Mouse (Mus musculus) intestine, embryonic 14.5 days (tissue): ENCODE results near the gene Pop4. TPM values are rescaled to one million over a fixed set of nuclear protein-coding genes. Genes with fewer than 3 reads are reported as not detected.

Experiments
- ATAC-seq: fragments of 200-750 bp; cut with Nextera tagmentation; replicated peaks from 2 replicates; pipeline ENCODE4 v1.8.0; 2017; ENCODE audit warnings: low read depth, moderate number of reproducible peaks, moderate TSS enrichment, moderate library complexity; ENCODE audit not compliant: low FRiP score, low TSS enrichment
- DNase-seq: peaks from one replicate; pipeline ENCODE4 v3.0.0-alpha.2; 2018; ENCODE audit warnings: low spot score
- H3K27ac ChIP-seq: fragments of 300-500 bp; sonication (generic); 2 replicates; pipeline ENCODE4 v1.5.1; 2014; ENCODE audit warnings: low read depth, mild to moderate bottlenecking, control low read depth
- H3K27me3 ChIP-seq: fragments of 300-500 bp; sonication (generic); replicated peaks from 2 replicates; pipeline ENCODE4 v1.6.1; 2014; ENCODE audit warnings: low read length, control low read depth; ENCODE audit not compliant: control insufficient read depth, insufficient read depth
- H3K36me3 ChIP-seq: fragments of 300-500 bp; sonication (generic); 2 replicates; pipeline ENCODE4 v1.6.1; 2014; ENCODE audit warnings: low read length, control low read depth; ENCODE audit not compliant: control insufficient read depth, insufficient read depth
- H3K4me1 ChIP-seq: fragments of 300-500 bp; sonication (generic); replicated peaks from 2 replicates; pipeline ENCODE4 v1.6.1; 2014; ENCODE audit warnings: low read length, control low read depth, mixed read lengths; ENCODE audit not compliant: control insufficient read depth, insufficient read depth
- H3K4me2 ChIP-seq: fragments of 300-500 bp; sonication (generic); 2 replicates; pipeline ENCODE4 v1.6.1; 2014; ENCODE audit warnings: low read length
- H3K4me3 ChIP-seq: fragments of 300-500 bp; sonication (generic); 2 replicates; pipeline ENCODE4 v1.5.1; 2014; ENCODE audit warnings: low read depth, low read length, control low read depth, mixed read lengths
- H3K9ac ChIP-seq: fragments of 300-500 bp; sonication (generic); 2 replicates; pipeline ENCODE4 v1.6.1; 2014; ENCODE audit warnings: mild to moderate bottlenecking, low read length
- H3K9me3 ChIP-seq: fragments of 300-500 bp; sonication (generic); 2 replicates; pipeline ENCODE4 v1.6.1; 2016; ENCODE audit warnings: low read length, control low read depth; ENCODE audit not compliant: control insufficient read depth
- WGBS: fragments of 180-500 bp; shearing (Covaris S2); extraction: QIAGEN DNeasy Blood & Tissue Kit; methylation state at CpG from one replicate; pipeline ENCODE4 v1.1.7; 2014; 5-methylcytosine and 5-hydroxymethylcytosine counted together
- polyA plus RNA-seq: library from polyadenylated mRNA; unstranded; fragments of >200 nt; fragmentation: Nextera tagmentation; extraction: Ambion mirVana; gene quantifications from 2 replicates; pipeline ENCODE4 v1.2.1, GENCODE M21; 2014

Gene Pop4
- polyA plus RNA-seq, 1 experiment from 2014 or later, result 50.9 TPM

DNA sequence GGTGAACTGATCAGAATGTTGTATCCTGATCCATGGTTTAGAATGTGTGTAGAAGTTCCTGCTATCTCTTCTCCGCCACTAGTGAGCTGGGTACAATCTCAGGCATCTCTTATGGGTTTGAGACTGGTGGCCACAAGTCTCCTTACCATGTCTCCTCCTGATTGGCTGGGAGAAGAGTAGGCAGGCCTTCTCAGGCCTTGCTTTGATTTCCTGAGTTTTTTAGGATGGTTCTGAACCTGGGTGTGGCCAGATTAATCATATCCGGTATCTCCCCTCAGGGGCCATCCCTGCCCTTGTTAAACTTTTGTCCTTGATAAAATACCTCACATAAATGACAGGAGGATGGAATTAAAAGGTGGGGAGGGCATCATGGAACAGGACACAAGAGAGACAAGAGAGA is 11.6 kb downstream of the Pop4 start:
- ATAC-seq (no peak), DNase-seq (no peak)
- Histone ChIP-seq H3K4me2 (no peak overlapping the region), H3K4me3 (no peak overlapping the region), H3K9me3 (no peaks in the 10 kb centered on the region), H3K4me1 (no peaks in the 10 kb centered on the region), H3K27me3 (no peaks in the 10 kb centered on the region), H3K27ac (no peak overlapping the region), H3K9ac (no peak overlapping the region), H3K36me3 (peaks cover 36% of the 10 kb centered on the region)
- WGBS, result 84% methylated on average over 2 of the region's 2 CpGs

GRCm38 (mm10) chr7:38253441-38253840 is 17.8 kb downstream of the Pop4 start:
- no peaks in the 10 kb centered on the region for H3K36me3 ChIP-seq
- no peak overlapping the region for H3K9ac ChIP-seq
- ATAC-seq (no peak), DNase-seq (no peak)
- H3K4me2 ChIP-seq, result no peak overlapping the region
- H3K9me3 ChIP-seq, result no peaks in the 10 kb centered on the region
- H3K27me3 ChIP-seq, result no peaks in the 10 kb centered on the region
- no peak overlapping the region for H3K27ac ChIP-seq
- H3K4me3 ChIP-seq, result no peak overlapping the region
- no peaks in the 10 kb centered on the region; the same call in 1 of the 2 replicates for H3K4me1 ChIP-seq

DNA sequence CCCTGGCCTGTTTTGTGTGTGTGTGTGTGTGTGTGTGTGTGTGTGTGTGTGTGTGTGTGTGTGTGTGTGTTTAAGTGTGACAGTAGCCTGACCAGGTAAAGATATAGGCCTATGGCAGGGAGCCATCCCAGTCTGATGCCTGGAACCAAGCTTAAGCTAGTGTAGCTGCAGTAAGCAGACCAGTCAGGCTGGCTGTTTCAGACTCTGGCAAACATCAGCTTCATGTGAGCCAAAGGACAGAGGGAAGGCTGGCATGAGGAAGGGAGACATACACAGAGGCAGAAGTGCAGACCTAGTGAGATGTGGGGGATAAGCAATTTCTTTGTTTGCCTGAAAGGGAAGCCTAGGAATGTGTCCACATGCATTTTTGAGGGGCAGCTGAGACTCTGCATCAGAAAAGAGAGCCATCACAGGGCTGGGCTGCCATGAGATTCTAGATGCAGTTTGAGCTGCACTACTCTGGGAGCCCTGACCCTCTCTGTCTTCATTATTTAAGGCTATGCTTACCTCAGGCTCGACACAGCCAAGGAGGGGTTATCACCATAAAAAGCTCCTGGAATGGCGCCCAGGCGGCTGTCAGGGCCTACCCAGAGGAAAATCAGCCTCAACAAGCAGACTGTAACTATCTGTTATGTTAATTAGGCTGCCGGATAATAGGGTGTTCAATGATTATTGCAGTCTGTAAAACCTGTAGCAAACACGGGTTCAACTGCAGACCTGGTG is 19.6 kb downstream of the Pop4 start:
- WGBS, result 29% methylated on average over 5 of the region's 5 CpGs
- Histone ChIP-seq H3K4me1 (no peaks in the 10 kb centered on the region; the same call in 1 of the 2 replicates), H3K9me3 (no peaks in the 10 kb centered on the region), H3K4me3 (no peak overlapping the region), H3K36me3 (no peaks in the 10 kb centered on the region), H3K27me3 (no peaks in the 10 kb centered on the region), H3K9ac (no peak overlapping the region), H3K27ac (no peak overlapping the region), H3K4me2 (no peak overlapping the region)
- DNase-seq (no peak), ATAC-seq (no peak)

DNA sequence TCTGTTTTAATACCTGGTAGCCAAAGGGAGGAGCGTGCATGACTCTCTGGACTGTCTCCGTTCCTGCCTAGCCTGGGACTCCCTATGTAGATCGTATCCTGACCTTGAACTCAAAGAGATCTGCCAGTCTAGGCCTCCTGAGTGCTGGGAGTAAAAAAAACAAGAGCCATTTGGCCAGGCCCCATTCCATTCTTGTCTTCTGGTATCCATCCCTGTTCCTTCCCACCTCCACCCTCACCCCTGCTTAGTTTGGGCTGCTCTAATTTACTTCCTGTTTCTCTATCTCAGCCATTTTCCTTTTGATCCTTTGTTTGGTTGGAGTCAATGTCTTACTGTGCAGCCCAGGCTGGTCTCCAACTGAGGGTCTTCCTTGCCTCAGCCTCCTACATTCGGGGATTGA is 28.8 kb downstream of the Pop4 start:
- no peaks in the 10 kb centered on the region for H3K9me3 ChIP-seq
- 83% methylated on average over 4 of the region's 4 CpGs for WGBS
- H3K4me3 ChIP-seq, result no peak overlapping the region
- H3K4me2 ChIP-seq, result no peak overlapping the region
- H3K27ac ChIP-seq, result no peak overlapping the region
- H3K36me3 ChIP-seq, result no peaks in the 10 kb centered on the region
- no peaks in the 10 kb centered on the region for H3K4me1 ChIP-seq
- DNase-seq, result no peak
- no peak for ATAC-seq
- H3K9ac ChIP-seq, result no peak overlapping the region
- no peaks in the 10 kb centered on the region for H3K27me3 ChIP-seq

DNA sequence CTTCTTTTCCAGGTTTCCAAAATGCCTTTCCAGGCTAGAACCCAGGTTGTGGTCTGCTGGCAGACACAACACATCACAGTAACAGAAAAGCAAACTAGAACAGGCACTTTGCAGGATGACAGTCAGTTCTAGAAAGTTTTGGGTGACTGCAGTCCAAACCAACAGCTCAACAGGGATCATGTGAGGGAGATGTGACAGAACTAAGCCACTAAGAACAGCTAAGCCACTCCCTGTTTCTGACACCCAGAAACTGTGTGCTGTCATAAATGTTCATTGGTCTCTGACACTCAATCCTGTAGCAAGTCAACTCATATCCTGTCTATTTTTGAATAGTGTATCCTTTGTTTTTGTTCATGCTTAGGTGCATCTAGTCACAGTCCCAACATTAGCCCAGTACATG is 34.1 kb downstream of the Pop4 start:
- no peak overlapping the region for H3K27ac ChIP-seq
- DNase-seq (no peak), ATAC-seq (no peak)
- no peaks in the 10 kb centered on the region for H3K9me3 ChIP-seq
- no peak overlapping the region for H3K4me3 ChIP-seq
- no peaks in the 10 kb centered on the region for H3K27me3 ChIP-seq
- H3K36me3 ChIP-seq, result no peaks in the 10 kb centered on the region
- no peaks in the 10 kb centered on the region for H3K4me1 ChIP-seq
- no peak overlapping the region for H3K4me2 ChIP-seq
- no peak overlapping the region for H3K9ac ChIP-seq

- ATAC-seq, result no peak
Measured at GRCm38 (mm10) chr7:38236400-38237105, 34.7 kb downstream of the Pop4 start.

GRCm38 (mm10) chr7:38230285-38230684 is 40.9 kb downstream of the Pop4 start:
- no peak overlapping the region for H3K27ac ChIP-seq
- no peak overlapping the region for H3K4me2 ChIP-seq
- ATAC-seq (no peak), DNase-seq (no peak)
- H3K4me3 ChIP-seq, result no peak overlapping the region
- H3K4me1 ChIP-seq, result no peaks in the 10 kb centered on the region
- peaks cover 13% of the 10 kb centered on the region for H3K27me3 ChIP-seq
- H3K36me3 ChIP-seq, result no peaks in the 10 kb centered on the region
- H3K9me3 ChIP-seq, result no peaks in the 10 kb centered on the region
- no peak overlapping the region for H3K9ac ChIP-seq
- 20% methylated on average over 8 of the region's 8 CpGs for WGBS

More at GRCm38 (mm10) chr7:38236400-38237105, 34.7 kb downstream of the Pop4 start:
- Histone ChIP-seq H3K9ac (no peak overlapping the region), H3K27me3 (no peaks in the 10 kb centered on the region), H3K36me3 (no peaks in the 10 kb centered on the region), H3K4me3 (no peak overlapping the region), H3K4me1 (no peaks in the 10 kb centered on the region), H3K4me2 (no peak overlapping the region), H3K27ac (no peak overlapping the region), H3K9me3 (no peaks in the 10 kb centered on the region)
- no peak for DNase-seq
- WGBS, result 47% methylated on average over 11 of the region's 11 CpGs

DNA sequence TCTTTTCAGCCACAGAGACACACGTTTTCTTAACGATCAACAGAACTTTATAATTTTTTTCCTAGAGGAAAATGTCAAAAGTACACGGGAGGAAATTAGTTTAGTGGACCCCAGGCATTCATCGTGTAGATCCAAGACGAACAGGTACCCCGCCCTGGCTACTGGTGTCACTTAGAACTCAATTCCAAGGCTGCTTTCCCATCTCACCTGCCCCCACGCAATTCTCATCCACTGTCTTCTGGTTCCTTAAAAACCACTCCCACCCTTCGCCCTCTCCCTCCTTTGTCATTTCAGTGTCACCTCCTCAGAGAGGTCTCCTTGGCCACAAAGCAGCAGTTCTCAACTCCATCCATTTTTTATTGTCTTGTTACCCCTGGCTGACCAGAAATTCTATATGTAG is 42.9 kb downstream of the Pop4 start:
- WGBS, result 27% methylated on average over 8 of the region's 8 CpGs
- ATAC-seq, result no peak
- H3K9ac ChIP-seq, result peak overlapping the region; percentile 56

More for the DNA sequence above, 42.9 kb downstream of the Pop4 start:
- Histone ChIP-seq H3K9me3 (no peaks in the 10 kb centered on the region), H3K4me1 (no peaks in the 10 kb centered on the region; the same call in 1 of the 2 replicates), H3K4me2 (peak overlapping the region; percentile 85), H3K4me3 (peak overlapping the region; percentile 60), H3K27ac (no peak overlapping the region), H3K27me3 (peaks cover 13% of the 10 kb centered on the region), H3K36me3 (no peaks in the 10 kb centered on the region)
- no peak for DNase-seq
